Mouse (Mus musculus): Measurements from ENCODE around the gene Vamp5. TPM values are rescaled to one million over a fixed set of nuclear protein-coding genes. Genes with fewer than 3 reads are reported as not detected.

Vamp5 gene
- polyA plus RNA-seq, 1 experiment from 2014 or later, result 50.1 TPM

- ATAC-seq (replicated peaks; ENCODE audit: low FRiP score, low read depth) (no peak), DNase-seq (ENCODE audit: low spot score) (peak; percentile 87)
- Histone ChIP-seq H3K27me3 (ENCODE audit: insufficient read depth, low read length) (no peaks in the 10 kb centered on the region), H3K9me3 (replicated peaks; ENCODE audit: low read length) (no peaks in the 10 kb centered on the region), H3K4me2 (ENCODE audit: low read length) (no peak overlapping the region), H3K27ac (no peak overlapping the region), H3K9ac (ENCODE audit: low read depth, low read length) (no peak overlapping the region), H3K4me3 (replicated peaks; ENCODE audit: low read depth, low read length) (no peak overlapping the region), H3K36me3 (ENCODE audit: insufficient read depth, low read length) (no peaks in the 10 kb centered on the region), H3K4me1 (replicated peaks; ENCODE audit: insufficient read depth, low read length) (no peaks in the 10 kb centered on the region)
- TF ChIP-seq CTCF (IDR thresholded peaks at IDR 0.05; ENCODE audit: low read depth), result peak; percentile 75
- 12% methylated on average over 3 of the region's 3 CpGs for WGBS
Measured at GRCm38 (mm10) chr6:72409567-72409966, 29.3 kb upstream of the Vamp5 start.

- H3K27ac ChIP-seq, result no peak overlapping the region
- no peaks in the 10 kb centered on the region for H3K36me3 ChIP-seq (ENCODE audit: insufficient read depth, low read length)
- no peaks in the 10 kb centered on the region for H3K27me3 ChIP-seq (ENCODE audit: insufficient read depth, low read length)
- 5% methylated on average over 5 of the region's 5 CpGs for WGBS
- no peaks in the 10 kb centered on the region for H3K4me1 ChIP-seq (replicated peaks; ENCODE audit: insufficient read depth, low read length)
- H3K9ac ChIP-seq (ENCODE audit: low read depth, low read length), result no peak overlapping the region
- no peak overlapping the region for H3K4me2 ChIP-seq (ENCODE audit: low read length)
- H3K9me3 ChIP-seq (replicated peaks; ENCODE audit: low read length), result no peaks in the 10 kb centered on the region
- peak; percentile 79 for ATAC-seq (replicated peaks; ENCODE audit: low FRiP score, low read depth)
- DNase-seq (ENCODE audit: low spot score), result peak; percentile 89
- peak; percentile 99 for TF ChIP-seq CTCF (IDR thresholded peaks at IDR 0.05; ENCODE audit: low read depth)
- H3K4me3 ChIP-seq (replicated peaks; ENCODE audit: low read depth, low read length), result no peak overlapping the region
Measured at GRCm38 (mm10) chr6:72407119-72407518, 26.9 kb upstream of the Vamp5 start.

GRCm38 (mm10) chr6:72405356-72405755 lies 25.1 kb upstream of the Vamp5 start:
- H3K4me2 ChIP-seq (ENCODE audit: low read length), result no peak overlapping the region
- no peak for TF ChIP-seq CTCF (IDR thresholded peaks at IDR 0.05; ENCODE audit: low read depth)
- H3K4me1 ChIP-seq (replicated peaks; ENCODE audit: insufficient read depth, low read length), result no peaks in the 10 kb centered on the region
- no peaks in the 10 kb centered on the region for H3K9me3 ChIP-seq (replicated peaks; ENCODE audit: low read length)
- H3K36me3 ChIP-seq (ENCODE audit: insufficient read depth, low read length), result no peaks in the 10 kb centered on the region
- no peaks in the 10 kb centered on the region for H3K27me3 ChIP-seq (ENCODE audit: insufficient read depth, low read length)
- 80% methylated on average over 7 of the region's 7 CpGs for WGBS
- no peak overlapping the region for H3K27ac ChIP-seq
- ATAC-seq (replicated peaks; ENCODE audit: low FRiP score, low read depth) (no peak), DNase-seq (ENCODE audit: low spot score) (no peak)
- H3K4me3 ChIP-seq (replicated peaks; ENCODE audit: low read depth, low read length), result no peak overlapping the region
- no peak overlapping the region for H3K9ac ChIP-seq (ENCODE audit: low read depth, low read length)

GRCm38 (mm10) chr6:72401875-72402274 lies 21.6 kb upstream of the Vamp5 start:
- peak; percentile 87 for TF ChIP-seq CTCF (IDR thresholded peaks at IDR 0.05; ENCODE audit: low read depth)
- H3K36me3 ChIP-seq (ENCODE audit: insufficient read depth, low read length), result no peaks in the 10 kb centered on the region

GRCm38 (mm10) chr6:72399967-72400366 lies 19.7 kb upstream of the Vamp5 start:
- Histone ChIP-seq H3K9ac (ENCODE audit: low read depth, low read length) (no peak overlapping the region), H3K27me3 (ENCODE audit: insufficient read depth, low read length) (no peaks in the 10 kb centered on the region), H3K36me3 (ENCODE audit: insufficient read depth, low read length) (no peaks in the 10 kb centered on the region), H3K27ac (no peak overlapping the region), H3K4me3 (replicated peaks; ENCODE audit: low read depth, low read length) (no peak overlapping the region), H3K4me1 (replicated peaks; ENCODE audit: insufficient read depth, low read length) (no peaks in the 10 kb centered on the region), H3K4me2 (ENCODE audit: low read length) (no peak overlapping the region), H3K9me3 (replicated peaks; ENCODE audit: low read length) (no peaks in the 10 kb centered on the region)
- DNase-seq (ENCODE audit: low spot score) (no peak), ATAC-seq (replicated peaks; ENCODE audit: low FRiP score, low read depth) (no peak)
- TF ChIP-seq CTCF (IDR thresholded peaks at IDR 0.05; ENCODE audit: low read depth), result no peak
- 43% methylated on average over 2 of the region's 2 CpGs for WGBS

More at GRCm38 (mm10) chr6:72401875-72402274, 21.6 kb upstream of the Vamp5 start:
- H3K9me3 ChIP-seq (replicated peaks; ENCODE audit: low read length), result no peaks in the 10 kb centered on the region
- peak; percentile 79 for DNase-seq (ENCODE audit: low spot score)
- 0 out of 2 replicates have a peak, but pooled peaks have one; percentile 38 for ATAC-seq (replicated peaks; ENCODE audit: low FRiP score, low read depth)
- WGBS, result 19% methylated on average over 7 of the region's 7 CpGs
- H3K4me1 ChIP-seq (replicated peaks; ENCODE audit: insufficient read depth, low read length), result no peaks in the 10 kb centered on the region
- no peak overlapping the region for H3K27ac ChIP-seq
- H3K4me3 ChIP-seq (replicated peaks; ENCODE audit: low read depth, low read length), result no peak overlapping the region
- H3K9ac ChIP-seq (ENCODE audit: low read depth, low read length), result no peak overlapping the region
- no peak overlapping the region for H3K4me2 ChIP-seq (ENCODE audit: low read length)
- no peaks in the 10 kb centered on the region for H3K27me3 ChIP-seq (ENCODE audit: insufficient read depth, low read length)

GRCm38 (mm10) chr6:72396837-72397251 lies 16.6 kb upstream of the Vamp5 start:
- H3K27ac ChIP-seq, result no peak overlapping the region
- no peak for ATAC-seq (replicated peaks; ENCODE audit: low FRiP score, low read depth)
- 68% methylated on average over 10 of the region's 10 CpGs for WGBS
- H3K9ac ChIP-seq (ENCODE audit: low read depth, low read length), result no peak overlapping the region
- H3K9me3 ChIP-seq (replicated peaks; ENCODE audit: low read length), result no peaks in the 10 kb centered on the region
- no peak overlapping the region for H3K4me3 ChIP-seq (replicated peaks; ENCODE audit: low read depth, low read length)
- H3K36me3 ChIP-seq (ENCODE audit: insufficient read depth, low read length), result no peaks in the 10 kb centered on the region
- H3K4me2 ChIP-seq (ENCODE audit: low read length), result no peak overlapping the region
- no peaks in the 10 kb centered on the region for H3K4me1 ChIP-seq (replicated peaks; ENCODE audit: insufficient read depth, low read length)
- no peak for DNase-seq (ENCODE audit: low spot score)
- H3K27me3 ChIP-seq (ENCODE audit: insufficient read depth, low read length), result no peaks in the 10 kb centered on the region
- TF ChIP-seq CTCF (IDR thresholded peaks at IDR 0.05; ENCODE audit: low read depth), result no peak

- peak; percentile 5; the same call in 1 of the 2 replicates for TF ChIP-seq CTCF (IDR thresholded peaks at IDR 0.05; ENCODE audit: low read depth)
- WGBS, result 91% methylated on average over 5 of the region's 5 CpGs
- no peaks in the 10 kb centered on the region for H3K9me3 ChIP-seq (replicated peaks; ENCODE audit: low read length)
- no peak overlapping the region for H3K9ac ChIP-seq (ENCODE audit: low read depth, low read length)
- no peak for DNase-seq (ENCODE audit: low spot score)
- H3K4me3 ChIP-seq (replicated peaks; ENCODE audit: low read depth, low read length), result no peak overlapping the region
- 0 out of 2 replicates have a peak, but pooled peaks cover 2% of the 10 kb centered on the region for H3K36me3 ChIP-seq (ENCODE audit: insufficient read depth, low read length)
- H3K27ac ChIP-seq, result peak overlapping the region; percentile 99; the same call in 1 of the 2 replicates
- ATAC-seq (replicated peaks; ENCODE audit: low FRiP score, low read depth), result no peak
- H3K4me2 ChIP-seq (ENCODE audit: low read length), result no peak overlapping the region
- peaks cover 27% of the 10 kb centered on the region; the same call in 1 of the 2 replicates for H3K4me1 ChIP-seq (replicated peaks; ENCODE audit: insufficient read depth, low read length)
- no peaks in the 10 kb centered on the region for H3K27me3 ChIP-seq (ENCODE audit: insufficient read depth, low read length)
Measured at GRCm38 (mm10) chr6:72392341-72392740, 12.1 kb upstream of the Vamp5 start.
